Mouse (Mus musculus) cortical plate, adult 2 months (tissue): ENCODE results near the gene Mpdz. TPM values are rescaled to one million over a fixed set of nuclear protein-coding genes. Genes with fewer than 3 reads are reported as not detected.

Source experiments
- H3K27ac ChIP-seq: fragments of 200-500 bp; 2 replicates; pipeline ENCODE4 v1.5.1; 2012; ENCODE audit warnings: low read length, control low read depth, inconsistent platforms; ENCODE audit not compliant: insufficient read depth
- H3K4me1 ChIP-seq: fragments of 200-500 bp; 2 replicates; pipeline ENCODE4 v1.6.1; 2011; ENCODE audit warnings: low read length; ENCODE audit not compliant: control insufficient read depth, insufficient read depth
- H3K4me3 ChIP-seq: fragments of 200-500 bp; 2 replicates; pipeline ENCODE4 v1.5.1; 2011; ENCODE audit warnings: mild to moderate bottlenecking, low read length, control low read depth; ENCODE audit not compliant: insufficient read depth
- CTCF ChIP-seq: fragments of 200-500 bp; IDR thresholded peaks from 2 replicates; pipeline ENCODE4 v1.5.1; 2011; ENCODE audit warnings: mild to moderate bottlenecking, control low read depth, low read length; ENCODE audit not compliant: insufficient read depth; ENCODE audit errors: extremely low read depth
- POLR2A ChIP-seq: fragments of 200-500 bp; IDR thresholded peaks from 2 replicates; pipeline ENCODE4 v1.6.1; 2011; ENCODE audit warnings: mild to moderate bottlenecking, low read length, control low read depth; ENCODE audit not compliant: insufficient read depth; ENCODE audit errors: extremely low read depth
- polyA plus RNA-seq: library from polyadenylated mRNA; depleted of rRNA; stranded (reverse); fragments of >200 nt; gene quantifications from 2 replicates; pipeline ENCODE4 v1.2.3, GENCODE M21; 2012; rRNA removed

The Mpdz gene
- polyA plus RNA-seq: 36.3 and 40.0 TPM in 2 replicates

DNA sequence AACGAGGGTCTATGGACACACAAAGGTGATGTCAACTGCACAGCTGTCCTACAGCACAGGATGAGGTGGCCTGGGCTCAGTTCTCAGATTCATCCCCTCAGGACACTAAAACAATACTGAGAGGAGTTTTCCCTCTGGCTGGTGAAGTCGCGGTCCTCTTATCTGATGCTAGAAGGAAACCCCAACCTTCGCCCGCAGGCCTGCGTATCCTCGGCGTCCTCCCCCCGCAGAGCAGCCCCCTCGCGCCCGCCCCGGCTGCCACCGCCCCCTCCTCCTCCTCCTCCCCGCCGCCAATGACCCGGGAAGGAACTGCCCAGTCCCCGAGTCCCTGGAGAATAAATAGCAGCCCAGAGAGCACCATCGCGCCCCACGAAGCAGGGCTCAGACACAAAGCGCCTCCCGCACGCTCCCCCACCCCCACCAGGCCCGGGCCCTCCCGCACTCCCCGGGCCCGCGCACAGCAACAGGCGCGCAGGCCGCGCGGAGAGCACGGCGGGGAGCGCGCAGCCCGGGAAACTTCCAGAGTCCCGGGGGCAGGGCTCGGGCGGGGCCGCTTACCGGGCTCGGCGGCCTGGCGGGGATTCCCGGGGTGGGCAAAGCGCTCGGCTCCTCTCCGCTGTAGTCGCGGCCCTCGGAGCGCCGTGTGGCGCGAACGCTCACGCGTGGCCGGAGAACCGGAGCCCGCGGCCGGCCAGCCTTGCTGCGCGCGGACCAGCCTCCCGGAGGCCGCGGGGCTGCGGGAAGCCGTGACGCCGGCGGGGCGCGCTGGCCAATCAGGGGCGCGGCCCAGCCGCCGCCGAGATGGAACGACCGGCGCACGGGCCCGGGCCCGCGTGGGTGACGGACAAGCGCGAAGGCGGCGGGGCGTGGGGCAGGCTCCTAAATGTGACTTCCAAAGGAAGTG, at the start of gene Mpdz:
Gene Mpdz (minus strand): TSS at position 738 of the 904 bp plus-strand sequence.
- H3K27ac ChIP-seq: peak within 1 kb of the TSS; percentile 71
- no peak for TF ChIP-seq POLR2A
- no peak for TF ChIP-seq CTCF
- peaks cover 3% of the 10 kb centered on the region; the same call in 1 of the 2 replicates for H3K4me1 ChIP-seq

DNA sequence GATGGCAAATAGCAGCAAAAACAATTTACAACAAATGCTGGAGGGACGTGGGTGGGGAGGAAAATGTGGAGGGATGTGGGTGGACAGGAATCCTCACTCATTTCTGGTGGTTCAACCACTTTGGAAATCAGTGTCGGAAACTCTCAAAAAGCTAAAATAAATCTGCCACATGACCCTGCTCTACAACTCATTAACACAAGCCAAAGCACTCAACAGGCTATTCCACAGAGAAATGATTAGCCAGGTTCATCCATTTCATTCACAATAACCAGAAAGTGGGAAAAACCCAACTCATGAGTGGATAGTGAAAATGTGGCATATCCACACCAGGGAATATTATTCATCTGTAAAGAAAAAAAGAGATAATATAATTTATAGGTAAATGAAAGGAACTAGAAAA, 47.9 kb upstream of the Mpdz start:
- H3K27ac ChIP-seq: no peak overlapping the region
- no peaks in the 10 kb centered on the region for H3K4me1 ChIP-seq
- no peak overlapping the region for H3K4me3 ChIP-seq
- TF ChIP-seq POLR2A (no peak), CTCF (no peak)

More for the DNA sequence above, at the start of gene Mpdz:
- H3K4me3 ChIP-seq: peak within 1 kb of the TSS; percentile 52

DNA sequence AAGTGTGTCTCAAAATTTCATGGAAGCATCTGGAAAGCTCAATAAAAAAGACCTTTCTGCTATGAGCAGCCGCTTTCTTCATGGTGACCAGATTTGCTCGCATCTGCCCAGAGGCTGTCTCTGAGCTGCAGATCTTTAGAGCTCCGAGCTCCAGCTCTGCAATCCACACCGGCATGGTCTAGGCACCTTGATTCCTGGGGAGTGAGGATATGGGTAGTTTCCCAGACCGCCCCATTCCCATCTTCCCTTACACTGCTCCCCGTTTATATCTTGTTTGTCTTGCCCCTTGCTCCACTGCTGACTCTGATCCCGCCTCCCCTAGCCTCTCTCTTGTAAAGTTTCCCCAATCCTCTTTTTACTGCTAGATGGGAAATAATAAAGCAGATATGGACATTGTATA, 42.0 kb upstream of the Mpdz start:
- no peak overlapping the region for H3K4me3 ChIP-seq
- H3K4me1 ChIP-seq: no peaks in the 10 kb centered on the region
- H3K27ac ChIP-seq: no peak overlapping the region
- no peak for TF ChIP-seq POLR2A
- no peak for TF ChIP-seq CTCF

- no peak for TF ChIP-seq POLR2A
- TF ChIP-seq CTCF: no peak
- Histone ChIP-seq H3K4me1 (no peaks in the 10 kb centered on the region), H3K27ac (no peak overlapping the region), H3K4me3 (no peak overlapping the region)
Observed at GRCm38 (mm10) chr4:81483887-81484602, 41.4 kb upstream of the Mpdz start.

GRCm38 (mm10) chr4:81483159-81483558, 40.5 kb upstream of the Mpdz start:
- Histone ChIP-seq H3K4me3 (no peak overlapping the region), H3K27ac (no peak overlapping the region), H3K4me1 (no peaks in the 10 kb centered on the region)
- no peak for TF ChIP-seq POLR2A
- TF ChIP-seq CTCF: no peak

DNA sequence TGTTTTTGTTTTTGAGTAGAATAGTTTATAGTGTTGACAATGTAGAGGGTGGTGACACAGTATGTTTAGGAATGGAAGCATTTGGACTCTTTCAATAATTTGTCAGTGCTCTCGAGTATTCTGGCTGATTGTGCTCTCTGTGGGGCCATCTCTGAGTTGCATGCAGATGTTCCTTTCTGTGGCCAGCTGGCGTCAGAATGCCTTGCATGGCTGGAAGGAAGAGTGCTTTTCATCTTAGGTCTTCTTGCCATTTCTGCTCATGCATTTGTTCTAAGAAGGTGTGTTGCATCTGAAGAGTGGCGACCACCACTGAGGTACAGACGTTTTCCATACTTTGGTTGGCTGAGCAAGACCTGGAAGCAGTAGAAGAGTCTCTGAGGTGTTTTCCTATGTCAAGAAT, 24.2 kb upstream of the Mpdz start:
- TF ChIP-seq POLR2A: no peak
- no peak for TF ChIP-seq CTCF
- Histone ChIP-seq H3K27ac (no peak overlapping the region), H3K4me3 (no peak overlapping the region), H3K4me1 (no peaks in the 10 kb centered on the region)

DNA sequence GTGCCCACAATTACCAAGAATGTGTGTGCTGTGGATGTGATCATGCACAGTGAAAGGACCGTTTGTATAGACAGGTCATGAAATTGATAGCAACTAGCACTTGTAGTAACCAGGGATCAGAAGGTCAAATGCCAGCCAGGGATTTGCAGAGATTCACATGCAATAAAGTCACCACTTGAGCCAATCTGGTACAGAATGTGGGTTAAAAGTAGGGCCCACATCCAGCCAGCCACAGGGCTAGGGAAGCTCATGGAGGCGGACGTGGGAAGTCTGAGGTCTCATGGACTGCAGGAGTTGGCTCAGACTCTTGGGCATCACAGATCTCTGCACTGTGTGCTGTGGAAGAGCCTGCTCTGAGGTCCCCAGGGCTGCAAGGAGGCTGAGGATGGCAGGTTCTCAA, 22.6 kb upstream of the Mpdz start:
- no peak overlapping the region for H3K4me3 ChIP-seq
- TF ChIP-seq CTCF (no peak), POLR2A (no peak)
- H3K27ac ChIP-seq: no peak overlapping the region
- H3K4me1 ChIP-seq: no peaks in the 10 kb centered on the region

DNA sequence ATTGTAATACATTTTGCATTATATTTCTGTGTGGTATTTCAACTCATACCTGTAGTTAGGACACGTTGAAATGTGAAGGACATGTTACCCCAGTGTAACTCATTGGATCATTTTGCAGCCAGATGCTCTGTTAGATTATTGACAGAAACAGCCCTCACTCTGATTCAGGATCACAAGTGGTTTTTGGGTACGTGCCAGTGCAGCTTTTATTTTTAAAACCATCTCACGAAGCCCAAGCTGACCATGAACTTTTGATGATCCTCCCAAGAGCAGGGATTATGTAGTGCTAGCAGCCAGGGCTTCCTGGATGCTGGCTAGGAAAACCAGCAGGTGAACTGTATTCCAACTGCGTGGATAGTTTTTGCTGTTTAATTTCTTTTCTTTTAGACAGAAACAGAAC, 19.6 kb upstream of the Mpdz start:
- H3K4me1 ChIP-seq: no peaks in the 10 kb centered on the region
- TF ChIP-seq CTCF: no peak
- no peak for TF ChIP-seq POLR2A
- H3K27ac ChIP-seq: no peak overlapping the region
- H3K4me3 ChIP-seq: no peak overlapping the region

- H3K27ac ChIP-seq: no peak overlapping the region
- no peak overlapping the region for H3K4me3 ChIP-seq
- H3K4me1 ChIP-seq: no peaks in the 10 kb centered on the region
- TF ChIP-seq CTCF: no peak
- TF ChIP-seq POLR2A: no peak
Observed at GRCm38 (mm10) chr4:81458921-81459320, 16.3 kb upstream of the Mpdz start.
